Mouse (Mus musculus): ENCODE data around the gene Trip10.

DNA sequence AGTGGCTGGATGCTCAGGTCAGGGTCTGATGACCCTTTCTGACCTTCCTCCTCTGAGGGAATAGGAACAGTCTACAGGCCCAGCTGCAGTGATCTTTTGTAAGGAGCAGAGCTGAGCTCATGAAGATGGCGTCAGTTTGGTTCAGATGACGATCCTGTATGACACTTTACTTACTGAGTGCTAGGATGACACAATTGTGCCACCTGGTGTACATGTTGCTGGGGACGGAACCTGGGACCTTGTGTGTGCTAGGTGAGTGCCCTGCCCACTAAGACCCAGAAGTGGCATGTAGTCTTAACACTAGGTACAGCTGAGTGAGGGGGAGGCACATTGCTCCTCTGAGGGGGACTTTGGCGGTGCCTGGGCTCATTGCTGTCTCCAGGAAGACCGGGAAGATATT, 34.7 kb downstream of the Trip10 start:
- TF ChIP-seq CTCF (IDR thresholded peaks at IDR 0.05; ENCODE audit: low read depth, low read length) (no peak), POLR2A (IDR thresholded peaks at IDR 0.05; ENCODE audit: extremely low read depth, insufficient read depth, low read length) (no peak)

Measured in liver, adult 2 months (tissue).